Mouse (Mus musculus): Measurements from ENCODE around the gene Pard3b. TPM values are rescaled to one million over a fixed set of nuclear protein-coding genes. Genes with fewer than 3 reads are reported as not detected.

The Pard3b gene
- total and polyA plus RNA-seq, 2 experiments from 2014 or later = 4.4 to 6.1 TPM

GRCm38 (mm10) chr1:62465536-62465935 is 826.9 kb downstream of the Pard3b start:
- no peak overlapping the region for H3K27ac ChIP-seq (ENCODE audit: low read depth, low read length)
- no peaks in the 10 kb centered on the region for H3K36me3 ChIP-seq (ENCODE audit: insufficient read depth)
- H3K9ac ChIP-seq = no peak overlapping the region
- 42% methylated on average over 8 of the region's 8 CpGs for WGBS
- H3K4me2 ChIP-seq (ENCODE audit: low read depth) = no peak overlapping the region
- no peaks in the 10 kb centered on the region for H3K9me3 ChIP-seq (ENCODE audit: low read length)
- H3K4me3 ChIP-seq (ENCODE audit: low read depth, low read length) = no peak overlapping the region
- DNase-seq (no peak), ATAC-seq (no peak)
- TF ChIP-seq CTCF (IDR thresholded peaks at IDR 0.05; ENCODE audit: low read depth) = no peak
- no peaks in the 10 kb centered on the region for H3K27me3 ChIP-seq (ENCODE audit: insufficient read depth, low read length)
- no peaks in the 10 kb centered on the region for H3K4me1 ChIP-seq (ENCODE audit: insufficient read depth)

DNA sequence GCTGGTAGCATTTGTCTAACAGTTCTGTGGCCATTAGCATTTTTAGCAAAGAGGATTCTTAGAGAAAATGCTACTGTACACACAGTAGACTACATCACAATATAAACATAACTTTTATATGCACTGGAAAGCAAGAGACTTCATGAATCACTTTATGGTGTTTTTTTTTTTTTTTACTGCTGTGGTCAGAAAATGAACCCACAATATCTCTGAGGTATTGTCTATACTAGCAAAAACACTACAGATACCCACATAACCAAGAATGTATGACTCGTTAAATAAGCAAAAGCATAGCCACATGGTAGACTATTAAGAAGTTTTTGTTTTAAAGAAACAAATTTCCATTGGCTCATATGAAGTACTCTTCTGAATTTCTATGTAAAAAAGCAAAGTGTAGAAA is 827.9 kb downstream of the Pard3b start:
- Histone ChIP-seq H3K27ac (ENCODE audit: low read depth, low read length) (no peak overlapping the region), H3K9ac (no peak overlapping the region), H3K4me1 (ENCODE audit: insufficient read depth) (no peaks in the 10 kb centered on the region), H3K4me3 (ENCODE audit: low read depth, low read length) (no peak overlapping the region), H3K36me3 (ENCODE audit: insufficient read depth) (no peaks in the 10 kb centered on the region), H3K27me3 (ENCODE audit: insufficient read depth, low read length) (no peaks in the 10 kb centered on the region), H3K9me3 (ENCODE audit: low read length) (no peaks in the 10 kb centered on the region), H3K4me2 (ENCODE audit: low read depth) (no peak overlapping the region)
- WGBS = 88% methylated on average over 1 of the region's 1 CpGs
- DNase-seq = no peak
- TF ChIP-seq CTCF (IDR thresholded peaks at IDR 0.05; ENCODE audit: low read depth) = no peak
- no peak for ATAC-seq

DNA sequence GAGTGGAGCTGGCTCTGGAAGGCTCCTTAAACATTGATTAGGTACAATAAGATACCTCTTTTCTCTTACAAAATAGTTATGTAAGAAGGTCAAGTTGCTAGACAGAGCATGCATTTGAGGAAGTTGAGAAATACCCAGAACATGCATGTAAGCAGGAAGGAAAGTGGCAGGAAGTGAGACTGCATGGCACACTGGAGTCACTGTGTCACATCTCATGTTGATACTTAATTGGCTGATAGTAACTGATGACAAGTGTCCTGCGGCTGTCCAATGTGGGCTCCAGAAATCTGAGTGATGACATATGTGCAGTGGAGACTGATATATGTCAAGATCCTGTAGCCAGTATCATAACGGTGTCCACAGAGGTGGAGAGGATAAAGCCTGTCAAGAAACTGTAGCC is 844.4 kb downstream of the Pard3b start:
- 91% methylated on average over 2 of the region's 2 CpGs for WGBS
- H3K4me1 ChIP-seq (ENCODE audit: insufficient read depth) = no peaks in the 10 kb centered on the region
- no peak for ATAC-seq

DNA sequence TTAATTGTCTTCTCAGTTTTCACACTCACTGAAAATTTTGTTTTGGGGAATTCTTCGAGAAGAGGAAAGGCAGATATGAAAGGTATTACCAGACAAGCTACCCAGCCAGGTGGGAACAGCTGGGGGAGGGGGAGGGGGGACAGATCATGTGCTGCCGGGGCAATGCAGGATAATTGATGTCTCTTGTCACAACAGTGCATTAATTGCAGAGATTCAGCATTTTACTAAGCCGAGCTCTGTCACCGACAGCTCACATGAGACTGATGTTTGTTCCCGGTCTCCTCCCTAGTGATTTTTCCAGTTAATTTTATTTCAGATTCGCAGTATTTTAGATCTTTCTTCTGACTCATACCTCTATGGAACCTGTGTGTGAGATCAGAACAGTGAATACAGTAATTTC is 850.2 kb downstream of the Pard3b start:
- Histone ChIP-seq H3K27ac (ENCODE audit: low read depth, low read length) (no peak overlapping the region), H3K27me3 (ENCODE audit: insufficient read depth, low read length) (no peaks in the 10 kb centered on the region), H3K4me2 (ENCODE audit: low read depth) (no peak overlapping the region), H3K9ac (no peak overlapping the region), H3K4me1 (ENCODE audit: insufficient read depth) (no peaks in the 10 kb centered on the region), H3K4me3 (ENCODE audit: low read depth, low read length) (no peak overlapping the region), H3K9me3 (ENCODE audit: low read length) (no peaks in the 10 kb centered on the region), H3K36me3 (ENCODE audit: insufficient read depth) (no peaks in the 10 kb centered on the region)
- TF ChIP-seq CTCF (IDR thresholded peaks at IDR 0.05; ENCODE audit: low read depth) = no peak
- ATAC-seq (peak; percentile 94), DNase-seq (peak; percentile 38)
- WGBS = 29% methylated on average over 6 of the region's 6 CpGs

More for the DNA sequence above, 844.4 kb downstream of the Pard3b start:
- H3K4me2 ChIP-seq (ENCODE audit: low read depth) = no peak overlapping the region
- H3K36me3 ChIP-seq (ENCODE audit: insufficient read depth) = no peaks in the 10 kb centered on the region
- H3K9ac ChIP-seq = no peak overlapping the region
- no peaks in the 10 kb centered on the region for H3K27me3 ChIP-seq (ENCODE audit: insufficient read depth, low read length)
- no peak overlapping the region for H3K4me3 ChIP-seq (ENCODE audit: low read depth, low read length)
- no peaks in the 10 kb centered on the region for H3K9me3 ChIP-seq (ENCODE audit: low read length)
- H3K27ac ChIP-seq (ENCODE audit: low read depth, low read length) = no peak overlapping the region
- no peak for DNase-seq
- no peak for TF ChIP-seq CTCF (IDR thresholded peaks at IDR 0.05; ENCODE audit: low read depth)

DNA sequence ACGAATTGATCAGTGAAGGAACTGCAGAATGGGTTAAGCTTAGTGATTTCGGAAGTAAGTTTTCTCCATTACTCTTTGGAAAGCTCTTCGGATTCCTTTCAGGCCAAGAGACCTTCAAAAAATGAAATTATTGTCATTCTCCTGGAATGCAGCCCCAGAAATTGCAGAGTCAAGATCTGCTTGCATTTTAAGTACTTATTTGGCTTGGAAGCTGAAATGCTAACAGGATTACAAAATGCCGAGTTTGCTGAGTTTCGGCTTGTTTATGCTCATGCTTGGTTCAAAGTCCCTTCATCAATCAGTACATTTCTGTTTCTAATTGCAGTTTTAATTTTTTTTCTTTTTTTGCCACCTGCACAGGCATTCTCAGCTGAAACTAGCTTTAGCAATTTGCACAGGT is 860.5 kb downstream of the Pard3b start:
- no peaks in the 10 kb centered on the region for H3K9me3 ChIP-seq (ENCODE audit: low read length)

DNA sequence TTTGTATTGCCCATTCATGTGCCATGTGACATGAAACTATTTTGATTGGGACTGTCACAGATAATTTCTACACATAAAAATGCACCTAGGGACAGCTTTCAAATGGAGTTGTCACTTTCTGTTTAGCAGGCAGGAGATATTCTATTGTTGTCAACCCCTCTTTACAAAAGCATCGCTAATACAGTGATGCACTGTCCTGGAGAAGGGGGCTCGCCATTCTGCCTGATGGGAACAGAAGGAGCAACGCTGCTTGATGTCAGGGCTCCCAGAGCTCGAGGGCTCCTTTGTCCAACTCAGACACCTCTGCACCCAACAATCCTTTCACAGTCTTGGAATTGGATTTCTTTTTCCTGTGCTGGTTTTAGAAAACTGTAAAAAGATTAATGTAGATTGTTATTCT is 871.9 kb downstream of the Pard3b start:
- Histone ChIP-seq H3K27ac (ENCODE audit: low read depth, low read length) (no peak overlapping the region), H3K4me1 (ENCODE audit: insufficient read depth) (no peaks in the 10 kb centered on the region), H3K4me3 (ENCODE audit: low read depth, low read length) (no peak overlapping the region), H3K9ac (no peak overlapping the region), H3K4me2 (ENCODE audit: low read depth) (no peak overlapping the region), H3K27me3 (ENCODE audit: insufficient read depth, low read length) (no peaks in the 10 kb centered on the region), H3K36me3 (ENCODE audit: insufficient read depth) (no peaks in the 10 kb centered on the region), H3K9me3 (ENCODE audit: low read length) (no peaks in the 10 kb centered on the region)
- WGBS = 65% methylated on average over 4 of the region's 4 CpGs
- TF ChIP-seq CTCF (IDR thresholded peaks at IDR 0.05; ENCODE audit: low read depth) = no peak
- DNase-seq (no peak), ATAC-seq (no peak)

More for the DNA sequence above, 860.5 kb downstream of the Pard3b start:
- no peaks in the 10 kb centered on the region for H3K27me3 ChIP-seq (ENCODE audit: insufficient read depth, low read length)
- ATAC-seq (no peak), DNase-seq (peak; percentile 7)
- no peaks in the 10 kb centered on the region for H3K36me3 ChIP-seq (ENCODE audit: insufficient read depth)
- TF ChIP-seq CTCF (IDR thresholded peaks at IDR 0.05; ENCODE audit: low read depth) = no peak
- no peak overlapping the region for H3K4me3 ChIP-seq (ENCODE audit: low read depth, low read length)
- no peak overlapping the region for H3K9ac ChIP-seq
- 69% methylated on average over 5 of the region's 5 CpGs for WGBS
- no peak overlapping the region for H3K27ac ChIP-seq (ENCODE audit: low read depth, low read length)
- no peak overlapping the region for H3K4me2 ChIP-seq (ENCODE audit: low read depth)
- no peaks in the 10 kb centered on the region for H3K4me1 ChIP-seq (ENCODE audit: insufficient read depth)

DNA sequence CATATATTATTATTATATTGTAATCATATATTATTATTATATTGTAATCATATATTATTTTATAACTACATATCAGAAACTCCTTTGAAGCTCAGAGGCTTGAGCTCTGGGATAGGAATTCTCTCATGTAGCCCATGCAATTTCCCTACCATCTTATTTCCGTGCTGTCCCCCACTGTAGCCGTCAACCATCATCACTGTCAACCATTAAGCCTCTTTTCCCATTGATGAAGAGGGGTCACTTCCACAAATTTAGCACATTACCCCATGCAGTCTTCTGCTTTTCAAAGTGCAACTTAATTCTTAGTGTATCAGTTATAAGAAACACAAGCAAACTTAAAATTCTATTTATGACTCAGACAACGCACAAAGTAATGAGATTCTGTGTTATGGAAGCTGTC is 873.1 kb downstream of the Pard3b start:
- H3K36me3 ChIP-seq (ENCODE audit: insufficient read depth) = no peaks in the 10 kb centered on the region
- no peaks in the 10 kb centered on the region for H3K9me3 ChIP-seq (ENCODE audit: low read length)
- H3K27me3 ChIP-seq (ENCODE audit: insufficient read depth, low read length) = no peaks in the 10 kb centered on the region
- 62% methylated on average over 3 of the region's 3 CpGs for WGBS
- no peak overlapping the region for H3K9ac ChIP-seq
- ATAC-seq (no peak), DNase-seq (no peak)
- no peak overlapping the region for H3K4me3 ChIP-seq (ENCODE audit: low read depth, low read length)
- H3K4me2 ChIP-seq (ENCODE audit: low read depth) = no peak overlapping the region
- H3K4me1 ChIP-seq (ENCODE audit: insufficient read depth) = no peaks in the 10 kb centered on the region
- TF ChIP-seq CTCF (IDR thresholded peaks at IDR 0.05; ENCODE audit: low read depth) = no peak
- H3K27ac ChIP-seq (ENCODE audit: low read depth, low read length) = no peak overlapping the region

Data from forebrain, postnatal 0 days (tissue).